Mouse (Mus musculus) thymus, adult 2 months (tissue): ENCODE results near the gene Atf6b.

ENCODE experiments used
- CTCF ChIP-seq: fragments of 200-500 bp; IDR thresholded peaks from 2 replicates; pipeline ENCODE4 v1.5.1; 2012; ENCODE audit warnings: mild to moderate bottlenecking, control low read depth, low read length, moderate library complexity, borderline replicate concordance; ENCODE audit not compliant: control insufficient read depth, poor library complexity, insufficient read depth; ENCODE audit errors: extremely low read depth
- POLR2A ChIP-seq: fragments of 200-500 bp; IDR thresholded peaks from 2 replicates; pipeline ENCODE4 v1.6.1; 2012; ENCODE audit warnings: mild to moderate bottlenecking, low read length, control low read depth, moderate library complexity; ENCODE audit not compliant: control insufficient read depth, poor library complexity, insufficient read depth; ENCODE audit errors: extremely low read depth

DNA sequence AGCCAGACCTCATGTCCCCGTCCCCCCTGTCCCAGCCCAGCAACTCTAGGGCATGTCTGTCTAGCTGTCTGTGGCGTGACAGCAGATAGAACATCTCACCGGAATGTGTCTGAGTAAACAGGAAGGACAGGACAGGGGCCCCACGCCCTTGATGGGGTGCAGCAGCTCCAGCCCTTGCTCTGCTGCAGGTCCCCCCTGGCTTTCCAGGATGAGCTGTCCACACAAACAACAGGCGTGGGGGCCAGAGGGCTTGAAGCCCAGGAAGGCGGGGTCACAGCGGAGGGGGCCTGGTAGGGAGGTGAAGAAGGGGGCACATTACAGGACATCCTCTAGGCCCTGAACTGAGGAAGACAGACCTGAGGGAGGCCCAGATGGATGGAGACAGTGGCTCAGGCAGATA lies 8.2 kb downstream of the Atf6b start:
- TF ChIP-seq POLR2A: no peak
- TF ChIP-seq CTCF: no peak
